Mouse (Mus musculus) Patski (cell line): Measurements from ENCODE around the gene Slco6d1. TPM values are rescaled to one million over a fixed set of nuclear protein-coding genes. Genes with fewer than 3 reads are reported as not detected.

ENCODE experiments used
- ATAC-seq: fragments of 100-300 bp; one replicate; pipeline ENCODE4 v1.8.0; 2021
- CTCF ChIA-PET: fragments of 350-600 bp; sonication (Branson Sonifier 250); formaldehyde crosslinking; loops from one replicate; lab custom pipeline; 2022; ENCODE audit warnings: inconsistent platforms; lab: Charles Lee
- POLR2A ChIA-PET: fragments of 350-600 bp; sonication (Branson Sonifier 250); formaldehyde crosslinking; loops from one replicate; lab custom pipeline; 2022; ENCODE audit warnings: antibody characterized with exemption, inconsistent platforms; lab: Charles Lee
- DNase-seq: peaks from one replicate; pipeline ENCODE4 v3.0.0-alpha.2; 2011; ENCODE audit warnings: low read depth, low spot score
- H3K27me3 ChIP-seq: fragments of 371-371 bp; one replicate; pipeline ENCODE4 v1.5.1; 2021
- CTCF ChIP-seq: fragments of 100-300 bp; IDR thresholded peaks from one replicate; pipeline ENCODE4 v1.5.1; 2021
- in situ Hi-C: fragments of 300-500 bp; cut with MboI; formaldehyde crosslinking; loops from 3 replicates; pipeline ENCODE4 v1.11.1; 2018; ENCODE audit warnings: low pct_unique_long_range_greater_than_20kb, mixed read lengths
- polyA plus RNA-seq: library from polyadenylated mRNA; unstranded; gene quantifications from one replicate; pipeline ENCODE4 v1.2.3, GENCODE M21; 2021

Gene Slco6d1
- polyA plus RNA-seq, 1 experiment from 2014 or later: not detected

- in situ Hi-C loops: no loop called here
- H3K27me3 ChIP-seq: peaks cover 4% of the 10 kb centered on the region
- DNase-seq (no peak), ATAC-seq (no peak)
- CTCF ChIA-PET: no interaction called here
- POLR2A ChIA-PET: no interaction called here
- no peak for TF ChIP-seq CTCF
Observed at GRCm38 (mm10) chr1:98565701-98566100, 144.8 kb downstream of the Slco6d1 start.
